In the genomic region with DNA sequence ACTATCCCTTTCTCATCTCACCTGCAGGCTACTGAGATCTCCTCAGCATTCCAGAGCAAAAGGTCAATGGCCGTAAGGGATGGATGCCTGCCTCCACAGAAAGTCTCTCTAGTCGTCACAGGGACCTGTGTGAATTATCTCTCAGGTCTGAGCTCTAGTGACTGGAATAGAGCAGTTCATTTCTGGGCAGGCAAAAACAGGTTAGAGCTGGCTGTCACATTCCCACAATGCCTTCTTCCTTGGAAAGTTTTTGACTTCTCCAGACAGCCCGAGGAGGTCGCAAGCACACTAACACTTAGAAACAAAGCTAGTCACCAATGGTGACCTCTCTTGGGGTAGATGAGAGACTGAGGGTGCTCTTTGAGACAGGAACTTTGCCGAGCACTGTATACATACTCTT, we compare ENCODE assay signal across 26 mouse cellular contexts. TPM values are rescaled to one million over a fixed set of nuclear protein-coding genes. Genes with fewer than 3 reads are reported as not detected.
A peak's percentile ranks its signal among the peaks of the same experiment; 100 is the strongest.
DNase-seq lines count a peak whose midpoint lies in the region; ATAC-seq lines count a peak whose summit lies in the region.
"Had no signal": no experiment of that assay in that cellular context is flagged by ENCODE, and none has a peak within 500 bp of the region (broad histone marks: within the 10 kb centered on the region; RNA-seq: fewer than 3 reads in every experiment).

No protein-coding gene starts in this region.

- no peaks in the 10 kb centered on the region for H3K9me3 ChIP-seq in hindbrain, embryonic 13.5 days
- no peaks in the 10 kb centered on the region for H3K9me3 ChIP-seq in hindbrain, embryonic 16.5 days (ENCODE audit: control insufficient read depth, low read length)
- no peaks in the 10 kb centered on the region for H3K9me3 ChIP-seq in midbrain, embryonic 15.5 days
- H3K9me3 ChIP-seq in midbrain, embryonic 14.5 days (ENCODE audit: control insufficient read depth, low read length), result no peaks in the 10 kb centered on the region
- H3K9me3 ChIP-seq: embryonic facial prominence, embryonic 12.5 days; embryonic facial prominence, embryonic 15.5 days; forebrain, embryonic 12.5 days; forebrain, embryonic 15.5 days; hindbrain, embryonic 10.5 days had no signal

- peaks cover 21% of the 10 kb centered on the region for H3K4me1 ChIP-seq in hindbrain, embryonic 13.5 days (replicated peaks)
- peaks cover 9% of the 10 kb centered on the region for H3K4me1 ChIP-seq in hindbrain, embryonic 16.5 days (ENCODE audit: control insufficient read depth, insufficient read depth, low read depth, low read length)
- H3K4me1 ChIP-seq in midbrain, embryonic 15.5 days, result peaks cover 9% of the 10 kb centered on the region
- peaks cover 13% of the 10 kb centered on the region for H3K4me1 ChIP-seq in midbrain, embryonic 14.5 days (ENCODE audit: control insufficient read depth, insufficient read depth, low read length)
- H3K4me1 ChIP-seq: embryonic facial prominence, embryonic 12.5 days; embryonic facial prominence, embryonic 15.5 days had no signal

- no peak overlapping the region for H3K4me2 ChIP-seq in hindbrain, embryonic 13.5 days
- H3K4me2 ChIP-seq in hindbrain, embryonic 16.5 days (ENCODE audit: low read length), result no peak overlapping the region
- H3K4me2 ChIP-seq in midbrain, embryonic 15.5 days, result no peak overlapping the region
- no peak overlapping the region for H3K4me2 ChIP-seq in midbrain, embryonic 14.5 days (ENCODE audit: low read length)
- H3K4me2 ChIP-seq: embryonic facial prominence, embryonic 15.5 days; heart, embryonic 11.5 days had no signal

- 79% methylated on average over 5 of the region's 5 CpGs for WGBS in hindbrain, embryonic 13.5 days
- WGBS in hindbrain, embryonic 16.5 days, result 79% methylated on average over 5 of the region's 5 CpGs
- WGBS in midbrain, embryonic 15.5 days, result 75% methylated on average over 5 of the region's 5 CpGs
- WGBS in midbrain, embryonic 14.5 days, result 85% methylated on average over 5 of the region's 5 CpGs

- no peak for ATAC-seq in hindbrain, embryonic 13.5 days (ENCODE audit: low FRiP score)
- ATAC-seq in hindbrain, embryonic 16.5 days, result no peak
- ATAC-seq in midbrain, embryonic 15.5 days (replicated peaks), result no peak
- no peak for ATAC-seq in midbrain, embryonic 14.5 days (ENCODE audit: low FRiP score, low TSS enrichment)
- ATAC-seq: CD4-positive, CD25-positive, alpha-beta regulatory T cell, adult 4 months; hindbrain, postnatal 0 days had no signal

- peak overlapping the region; percentile 81; the same call in 1 of the 2 replicates for H3K27ac ChIP-seq in hindbrain, embryonic 13.5 days
- no peak overlapping the region for H3K27ac ChIP-seq in hindbrain, embryonic 16.5 days (ENCODE audit: low read depth, low read length)
- H3K27ac ChIP-seq in midbrain, embryonic 15.5 days, result peak overlapping the region; percentile 21; the same call in 1 of the 2 replicates
- no peak overlapping the region for H3K27ac ChIP-seq in midbrain, embryonic 14.5 days (replicated peaks; ENCODE audit: low read depth, low read length)
- H3K27ac ChIP-seq: embryonic facial prominence, embryonic 12.5 days; embryonic facial prominence, embryonic 15.5 days had no signal

- H3K4me3 ChIP-seq in hindbrain, embryonic 13.5 days, result no peak overlapping the region
- H3K4me3 ChIP-seq in hindbrain, embryonic 16.5 days (ENCODE audit: low read length), result no peak overlapping the region
- H3K4me3 ChIP-seq in midbrain, embryonic 15.5 days, result no peak overlapping the region
- H3K4me3 ChIP-seq in midbrain, embryonic 14.5 days (replicated peaks; ENCODE audit: low read depth, low read length), result no peak overlapping the region
- H3K4me3 ChIP-seq: embryonic facial prominence, embryonic 12.5 days; embryonic facial prominence, embryonic 15.5 days; forebrain, embryonic 12.5 days; forebrain, embryonic 15.5 days had no signal

- no peaks in the 10 kb centered on the region for H3K36me3 ChIP-seq in hindbrain, embryonic 13.5 days
- H3K36me3 ChIP-seq in hindbrain, embryonic 16.5 days (ENCODE audit: control insufficient read depth, insufficient read depth, low read length), result no peaks in the 10 kb centered on the region
- H3K36me3 ChIP-seq in midbrain, embryonic 15.5 days (replicated peaks), result no peaks in the 10 kb centered on the region
- no peaks in the 10 kb centered on the region for H3K36me3 ChIP-seq in midbrain, embryonic 14.5 days (ENCODE audit: control insufficient read depth, insufficient read depth, low read length)
- H3K36me3 ChIP-seq: embryonic facial prominence, embryonic 12.5 days; embryonic facial prominence, embryonic 15.5 days; forebrain, embryonic 12.5 days; forebrain, embryonic 15.5 days; hindbrain, embryonic 10.5 days had no signal

- DNase-seq in midbrain, embryonic 14.5 days, result no peak
- DNase-seq in ZHBTc4 (ENCODE audit: low read depth, low spot score), result peak; percentile 63
- DNase-seq in cerebellum, postnatal 4 days (ENCODE audit: low spot score in 2 of 2), result no peak
- DNase-seq: adrenal gland, postnatal 10 days; adrenal gland, postnatal 36 days; cerebellum, adult 18-20 months; cerebellum, adult 9-10 months; cerebellum, postnatal 14 days; gastrocnemius, postnatal 10 days; gastrocnemius, postnatal 36 days had no signal

- 0 out of 2 replicates have a peak, but pooled peaks cover 6% of the 10 kb centered on the region for H3K27me3 ChIP-seq in hindbrain, embryonic 13.5 days
- no peaks in the 10 kb centered on the region for H3K27me3 ChIP-seq in hindbrain, embryonic 16.5 days (replicated peaks; ENCODE audit: control insufficient read depth, insufficient read depth, low read length)
- H3K27me3 ChIP-seq in midbrain, embryonic 15.5 days (replicated peaks), result no peaks in the 10 kb centered on the region
- H3K27me3 ChIP-seq in midbrain, embryonic 14.5 days (ENCODE audit: control insufficient read depth, insufficient read depth, low read length), result no peaks in the 10 kb centered on the region
- H3K27me3 ChIP-seq: embryonic facial prominence, embryonic 12.5 days; forebrain, embryonic 15.5 days had no signal

- H3K9ac ChIP-seq in hindbrain, embryonic 13.5 days, result no peak overlapping the region
- no peak overlapping the region for H3K9ac ChIP-seq in hindbrain, embryonic 16.5 days (ENCODE audit: low read depth, low read length)
- no peak overlapping the region for H3K9ac ChIP-seq in midbrain, embryonic 15.5 days
- H3K9ac ChIP-seq in midbrain, embryonic 14.5 days (replicated peaks; ENCODE audit: low read length), result no peak overlapping the region
- H3K9ac ChIP-seq: embryonic facial prominence, embryonic 12.5 days; embryonic facial prominence, embryonic 15.5 days; forebrain, embryonic 12.5 days; forebrain, embryonic 15.5 days had no signal

RNA-seq across cellular contexts. Expression of a gene that starts 7.5 kb away (rescaled TPM):
- polyA plus RNA-seq in hindbrain, embryonic 13.5 days (2015; fragmentation: Nextera tagmentation; extraction: Ambion mirVana), result 119 and 128 TPM in 2 replicates
- 83.8 and 90.0 TPM in 2 replicates for polyA plus RNA-seq in hindbrain, embryonic 16.5 days (2015; fragmentation: Nextera tagmentation; extraction: Ambion mirVana)
- polyA plus RNA-seq in midbrain, embryonic 15.5 days (2015; fragmentation: Nextera tagmentation; extraction: Ambion mirVana), result 123 and 126 TPM in 2 replicates
- 76.6 and 105 TPM in 2 replicates for polyA plus RNA-seq in midbrain, embryonic 14.5 days (2014; fragmentation: Nextera tagmentation; extraction: Ambion mirVana)

RNA-seq across cellular contexts. Expression of a gene that starts 13.3 kb away (rescaled TPM):
- polyA plus RNA-seq in hindbrain, embryonic 13.5 days (2015; fragmentation: Nextera tagmentation; extraction: Ambion mirVana), result 8.1 and 8.6 TPM in 2 replicates
- polyA plus RNA-seq in hindbrain, embryonic 16.5 days (2015; fragmentation: Nextera tagmentation; extraction: Ambion mirVana), result 6.1 and 7.9 TPM in 2 replicates
- polyA plus RNA-seq in midbrain, embryonic 15.5 days (2015; fragmentation: Nextera tagmentation; extraction: Ambion mirVana), result 5.5 and 6.3 TPM in 2 replicates
- 5.1 and 7.3 TPM in 2 replicates for polyA plus RNA-seq in midbrain, embryonic 14.5 days (2014; fragmentation: Nextera tagmentation; extraction: Ambion mirVana)

RNA-seq across cellular contexts. Expression of a gene that starts 48.4 kb away (rescaled TPM):
- not detected in 2 replicates for polyA plus RNA-seq in hindbrain, embryonic 13.5 days (2015; fragmentation: Nextera tagmentation; extraction: Ambion mirVana)
- polyA plus RNA-seq in hindbrain, embryonic 16.5 days (2015; fragmentation: Nextera tagmentation; extraction: Ambion mirVana), result not detected in 2 replicates
- polyA plus RNA-seq in midbrain, embryonic 15.5 days (2015; fragmentation: Nextera tagmentation; extraction: Ambion mirVana), result not detected in 2 replicates
- not detected in 2 replicates for polyA plus RNA-seq in midbrain, embryonic 14.5 days (2014; fragmentation: Nextera tagmentation; extraction: Ambion mirVana)
- polyA plus RNA-seq: C2C12; CD4-positive, CD25-positive, alpha-beta regulatory T cell, adult 4 months; embryonic facial prominence, embryonic 12.5 days; embryonic facial prominence, embryonic 15.5 days; forebrain, embryonic 12.5 days; forebrain, embryonic 15.5 days; heart, embryonic 11.5 days; heart, embryonic 14.5 days; heart, postnatal 0 days; hindbrain, embryonic 10.5 days; hindbrain, postnatal 0 days; intestine, embryonic 14.5 days; intestine, postnatal 0 days had no signal

Comparison
In these comparisons a context has a peak if more than half of its experiments do, and no peak if none do; other contexts are left out.
1. H3K27ac ChIP-seq: peak in hindbrain, embryonic 13.5 days (single experiment) and midbrain, embryonic 15.5 days (single experiment); none in hindbrain, embryonic 16.5 days (single experiment) and midbrain, embryonic 14.5 days (single experiment).